Mouse (Mus musculus): ENCODE measurements around the gene Stk39. TPM values are rescaled to one million over a fixed set of nuclear protein-coding genes. Genes with fewer than 3 reads are reported as not detected.
"Not testable (repeated sequence)": the region's sequence is repeated elsewhere in the genome, so short reads cannot be mapped to it uniquely, and the experiment has no call there.

Gene Stk39
- polyA plus RNA-seq, 1 experiment from 2014 or later: 11.8 TPM

DNA sequence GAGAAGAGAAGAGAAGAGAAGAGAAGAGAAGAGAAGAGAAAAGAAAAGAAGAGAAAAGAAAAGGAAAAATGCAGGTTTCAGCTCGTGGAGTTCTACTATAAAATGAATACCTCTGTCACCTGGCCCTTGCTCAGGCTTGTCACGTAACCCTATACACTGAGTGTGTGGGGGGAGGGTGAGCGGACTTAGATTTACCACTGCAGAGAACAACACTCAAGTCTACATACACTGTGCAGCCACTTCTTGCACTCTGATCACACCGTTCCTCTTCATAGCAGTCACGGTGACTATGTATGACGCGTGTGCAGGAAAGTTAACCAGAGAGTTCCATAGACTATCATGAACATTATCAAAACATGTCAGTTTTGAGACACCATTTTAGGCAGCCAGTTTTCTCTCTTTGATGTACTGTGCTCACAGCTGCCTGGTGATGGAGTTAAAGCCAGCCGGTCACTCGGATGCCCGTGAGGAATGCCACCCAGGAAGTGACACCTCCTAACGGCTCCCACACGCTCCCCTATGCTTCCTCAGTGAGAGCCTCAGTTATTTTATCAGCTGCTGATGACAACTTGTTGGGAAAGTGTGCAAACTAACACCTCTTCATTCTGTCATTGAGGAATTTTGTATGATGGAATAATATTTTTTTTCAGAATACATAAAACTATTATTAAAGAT, 228.1 kb downstream of the Stk39 start:
- WGBS: 48% methylated on average over 12 of the region's 12 CpGs
- H3K36me3 ChIP-seq (ENCODE audit: insufficient read depth, low read length): no peaks in the 10 kb centered on the region
- no peak overlapping the region for H3K4me3 ChIP-seq (ENCODE audit: low read depth, low read length)
- no peak for DNase-seq (ENCODE audit: low spot score)
- no peaks in the 10 kb centered on the region for H3K27me3 ChIP-seq (replicated peaks; ENCODE audit: insufficient read depth, low read length)
- 0 out of 2 replicates have a peak, but pooled peaks cover 3% of the 10 kb centered on the region for H3K4me1 ChIP-seq (ENCODE audit: insufficient read depth, low read depth, low read length)
- no peaks in the 10 kb centered on the region for H3K9me3 ChIP-seq (ENCODE audit: low read length)
- H3K4me2 ChIP-seq (replicated peaks; ENCODE audit: low read depth, low read length): no peak overlapping the region
- no peak for TF ChIP-seq CTCF (IDR thresholded peaks at IDR 0.05)
- no peak for TF ChIP-seq EP300 (IDR thresholded peaks at IDR 0.05)
- H3K27ac ChIP-seq (ENCODE audit: low read length): no peak overlapping the region
- ATAC-seq: peak; percentile 23; the same call in 1 of the 2 replicates
- no peak overlapping the region for H3K9ac ChIP-seq (replicated peaks; ENCODE audit: low read depth)

GRCm38 (mm10) chr2:68243273-68243672, 228.8 kb downstream of the Stk39 start:
- no peaks in the 10 kb centered on the region for H3K27me3 ChIP-seq (replicated peaks; ENCODE audit: insufficient read depth, low read length)
- H3K36me3 ChIP-seq (ENCODE audit: insufficient read depth, low read length): no peaks in the 10 kb centered on the region
- no peaks in the 10 kb centered on the region for H3K9me3 ChIP-seq (ENCODE audit: low read length)
- H3K27ac ChIP-seq (ENCODE audit: low read length): no peak overlapping the region
- no peak overlapping the region for H3K4me3 ChIP-seq (ENCODE audit: low read depth, low read length)
- no peak for DNase-seq (ENCODE audit: low spot score)
- no peak overlapping the region for H3K9ac ChIP-seq (replicated peaks; ENCODE audit: low read depth)
- H3K4me2 ChIP-seq (replicated peaks; ENCODE audit: low read depth, low read length): no peak overlapping the region
- 86% methylated on average over 3 of the region's 3 CpGs for WGBS
- 0 out of 2 replicates have a peak, but pooled peaks cover 3% of the 10 kb centered on the region for H3K4me1 ChIP-seq (ENCODE audit: insufficient read depth, low read depth, low read length)
- no peak for ATAC-seq
- TF ChIP-seq EP300 (IDR thresholded peaks at IDR 0.05): no peak
- no peak for TF ChIP-seq CTCF (IDR thresholded peaks at IDR 0.05)

DNA sequence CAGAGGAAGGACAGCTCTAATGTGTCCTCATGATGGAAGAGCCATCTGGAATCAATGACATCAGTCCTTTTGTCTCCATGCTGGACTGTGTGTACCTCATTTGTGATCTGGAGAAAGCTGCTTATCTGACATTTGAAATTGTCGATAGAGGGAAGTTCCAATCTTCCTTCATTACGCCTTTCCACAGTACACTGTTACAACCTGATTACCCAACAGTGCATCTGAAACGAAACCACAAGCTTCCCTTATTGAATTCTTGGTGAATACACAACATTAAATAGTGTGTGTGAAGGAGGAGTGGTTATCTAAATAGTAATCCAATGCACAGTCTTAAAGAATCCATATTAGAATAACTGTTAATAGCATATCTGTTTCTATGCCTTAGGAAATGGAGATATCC, 230.0 kb downstream of the Stk39 start:
- ATAC-seq (no peak), DNase-seq (ENCODE audit: low spot score) (no peak)
- no peak overlapping the region for H3K4me3 ChIP-seq (ENCODE audit: low read depth, low read length)
- 75% methylated on average over 3 of the region's 3 CpGs for whole genome bisulfite sequencing
- no peak overlapping the region for H3K9ac ChIP-seq (replicated peaks; ENCODE audit: low read depth)
- H3K27me3 ChIP-seq (replicated peaks; ENCODE audit: insufficient read depth, low read length): no peaks in the 10 kb centered on the region
- TF ChIP-seq CTCF (IDR thresholded peaks at IDR 0.05) (no peak), EP300 (IDR thresholded peaks at IDR 0.05) (no peak)
- no peaks in the 10 kb centered on the region for H3K9me3 ChIP-seq (ENCODE audit: low read length)
- no peak overlapping the region for H3K27ac ChIP-seq (ENCODE audit: low read length)
- H3K4me1 ChIP-seq (ENCODE audit: insufficient read depth, low read depth, low read length): 0 out of 2 replicates have a peak, but pooled peaks cover 3% of the 10 kb centered on the region
- no peaks in the 10 kb centered on the region for H3K36me3 ChIP-seq (ENCODE audit: insufficient read depth, low read length)
- no peak overlapping the region for H3K4me2 ChIP-seq (replicated peaks; ENCODE audit: low read depth, low read length)

DNA sequence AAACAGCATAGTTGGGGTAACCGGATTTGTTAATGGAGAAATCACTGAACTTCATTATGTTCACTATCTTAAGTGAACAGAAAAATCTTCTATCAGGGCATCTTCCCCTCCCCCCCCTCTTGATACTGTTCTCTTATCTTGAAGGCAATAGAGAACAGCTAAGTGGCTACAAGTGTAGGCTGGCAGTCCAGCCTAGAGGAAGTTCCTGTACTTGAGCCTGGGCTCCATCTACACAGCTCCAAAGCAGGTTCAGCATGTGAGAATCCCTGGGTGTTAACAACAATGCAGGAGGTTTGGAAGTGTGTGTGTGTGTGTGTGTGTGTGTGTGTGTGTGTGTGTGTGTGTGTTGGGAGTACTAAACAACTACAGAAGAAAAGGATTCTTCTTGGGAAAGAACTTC, 230.4 kb downstream of the Stk39 start:
- TF ChIP-seq EP300 (IDR thresholded peaks at IDR 0.05): no peak
- TF ChIP-seq CTCF (IDR thresholded peaks at IDR 0.05): no peak
- H3K9ac ChIP-seq (replicated peaks; ENCODE audit: low read depth): no peak overlapping the region
- H3K4me3 ChIP-seq (ENCODE audit: low read depth, low read length): no peak overlapping the region
- 67% methylated on average over 1 of the region's 1 CpGs for WGBS
- no peak overlapping the region for H3K4me2 ChIP-seq (replicated peaks; ENCODE audit: low read depth, low read length)
- ATAC-seq: peak; percentile 74
- H3K9me3 ChIP-seq (ENCODE audit: low read length): no peaks in the 10 kb centered on the region
- H3K4me1 ChIP-seq (ENCODE audit: insufficient read depth, low read depth, low read length): 0 out of 2 replicates have a peak, but pooled peaks cover 3% of the 10 kb centered on the region
- H3K36me3 ChIP-seq (ENCODE audit: insufficient read depth, low read length): no peaks in the 10 kb centered on the region
- H3K27me3 ChIP-seq (replicated peaks; ENCODE audit: insufficient read depth, low read length): no peaks in the 10 kb centered on the region
- H3K27ac ChIP-seq (ENCODE audit: low read length): no peak overlapping the region
- peak; percentile 41 for DNase-seq (ENCODE audit: low spot score)

DNA sequence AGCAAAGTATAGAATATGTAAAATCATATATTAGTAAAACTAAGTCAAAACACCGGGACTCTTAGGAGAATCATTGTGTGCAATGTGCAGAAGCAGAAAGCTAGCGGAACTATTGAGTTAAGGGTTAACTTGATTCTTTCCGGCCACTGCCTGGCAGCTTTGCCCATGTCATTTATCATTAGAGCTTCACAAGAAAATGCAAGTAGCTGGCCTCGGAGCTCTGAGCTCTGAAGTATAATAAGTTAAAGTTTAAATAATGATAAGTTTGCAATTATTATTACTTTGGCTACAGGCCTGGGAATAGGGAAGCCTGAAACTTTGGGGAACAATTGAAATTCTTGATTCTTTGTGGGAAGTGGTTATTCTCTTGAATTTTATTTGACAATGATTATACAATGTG, 232.7 kb downstream of the Stk39 start:
- H3K4me3 ChIP-seq (ENCODE audit: low read depth, low read length); ATAC-seq; H3K9me3 ChIP-seq (ENCODE audit: low read length); DNase-seq (ENCODE audit: low spot score); H3K27ac ChIP-seq (ENCODE audit: low read length); H3K36me3 ChIP-seq (ENCODE audit: insufficient read depth, low read length); H3K4me1 ChIP-seq (ENCODE audit: insufficient read depth, low read depth, low read length); H3K4me2 ChIP-seq (replicated peaks; ENCODE audit: low read depth, low read length); H3K27me3 ChIP-seq (replicated peaks; ENCODE audit: insufficient read depth, low read length); H3K9ac ChIP-seq (replicated peaks; ENCODE audit: low read depth): not testable (repeated sequence)
- WGBS: 23% methylated on average over 4 of the region's 4 CpGs

DNA sequence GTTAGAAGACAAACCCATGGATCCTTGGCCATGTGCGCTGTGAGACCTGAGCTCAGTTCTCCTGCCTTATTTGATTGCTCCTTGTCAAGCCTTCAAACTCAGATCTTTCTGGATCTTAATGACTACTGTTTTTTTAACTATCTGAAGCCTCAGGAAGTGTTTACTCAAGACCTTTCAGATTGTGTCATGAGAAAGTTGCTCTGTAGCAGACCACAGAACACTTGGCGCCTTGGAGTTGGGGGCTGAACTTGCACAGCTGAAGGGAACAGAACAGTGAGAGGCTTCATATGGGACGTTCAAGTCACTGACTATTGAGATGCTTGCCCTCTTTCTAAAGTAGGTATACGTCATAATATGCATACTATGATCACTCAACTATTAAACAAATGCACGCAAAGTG, 239.1 kb downstream of the Stk39 start:
- DNase-seq (ENCODE audit: low spot score): no peak
- Histone ChIP-seq H3K27ac (ENCODE audit: low read length) (no peak overlapping the region), H3K27me3 (replicated peaks; ENCODE audit: insufficient read depth, low read length) (no peaks in the 10 kb centered on the region), H3K9me3 (ENCODE audit: low read length) (no peaks in the 10 kb centered on the region), H3K4me2 (replicated peaks; ENCODE audit: low read depth, low read length) (no peak overlapping the region), H3K36me3 (ENCODE audit: insufficient read depth, low read length) (no peaks in the 10 kb centered on the region), H3K4me3 (ENCODE audit: low read depth, low read length) (no peak overlapping the region), H3K4me1 (ENCODE audit: insufficient read depth, low read depth, low read length) (no peaks in the 10 kb centered on the region), H3K9ac (replicated peaks; ENCODE audit: low read depth) (no peak overlapping the region)
- ATAC-seq: no peak
- WGBS: 69% methylated on average over 5 of the region's 5 CpGs
- TF ChIP-seq CTCF (IDR thresholded peaks at IDR 0.05) (no peak), EP300 (IDR thresholded peaks at IDR 0.05) (no peak)

Measured in lung, postnatal 0 days (tissue).